Mouse (Mus musculus) MEL (cell line): ENCODE results near the gene Gpc3. TPM values are rescaled to one million over a fixed set of nuclear protein-coding genes. Genes with fewer than 3 reads are reported as not detected.

Experiments
- DNase-seq: peaks from one replicate; pipeline ENCODE4 v3.0.0; 2011; ENCODE audit warnings: low read depth, low spot score
- H3K27ac ChIP-seq: 2 replicates; pipeline ENCODE4 v1.5.1; 2012; ENCODE audit warnings: low read depth, mild to moderate bottlenecking, control low read depth, low read length, moderate library complexity; ENCODE audit not compliant: control insufficient read depth
- H3K27me3 ChIP-seq, 2 experiments: fragments of 150-350 bp in 1 of 2; sonication (generic) in 1 of 2; 2 replicates each; pipeline ENCODE4 v1.6.1; 2012; ENCODE audit warnings: low read length in 2 of 2, mild to moderate bottlenecking in 2 of 2, improper control_type of control experiment in 1 of 2, moderate library complexity in 1 of 2; ENCODE audit not compliant: insufficient read depth in 2 of 2, control insufficient read depth in 1 of 2
- H3K36me3 ChIP-seq, 2 experiments: 2 replicates each; pipeline ENCODE4 v1.6.1; 2012 to 2014; ENCODE audit warnings: low read length in 2 of 2, improper control_type of control experiment in 1 of 2, inconsistent platforms in 1 of 2, mild to moderate bottlenecking in 1 of 2; ENCODE audit not compliant: insufficient read depth in 2 of 2, control insufficient read depth in 1 of 2
- H3K4me1 ChIP-seq, 2 experiments: fragments of 150-350 bp in 1 of 2; sonication (generic) in 1 of 2; 2 replicates each; pipeline ENCODE4 v1.6.1; 2012; ENCODE audit warnings: low read length in 2 of 2, improper control_type of control experiment in 1 of 2, mild to moderate bottlenecking in 1 of 2; ENCODE audit not compliant: insufficient read depth in 2 of 2, control insufficient read depth in 1 of 2
- H3K4me3 ChIP-seq, 2 experiments: fragments of 150-350 bp in 1 of 2; sonication (generic) in 1 of 2; 2 replicates each; pipeline ENCODE4 v1.5.1; 2012; ENCODE audit warnings: low read depth in 2 of 2, low read length in 2 of 2, mild to moderate bottlenecking in 2 of 2, moderate library complexity in 2 of 2, control low read depth in 1 of 2, improper control_type of control experiment in 1 of 2; ENCODE audit not compliant: control insufficient read depth in 1 of 2, insufficient read depth in 1 of 2
- H3K79me2 ChIP-seq: 2 replicates; pipeline ENCODE4 v1.6.1; 2012; ENCODE audit warnings: mild to moderate bottlenecking, low read length, moderate library complexity; ENCODE audit not compliant: control insufficient read depth, poor library complexity, insufficient read depth
- H3K9ac ChIP-seq: 2 replicates; pipeline ENCODE4 v1.6.1; 2012; ENCODE audit warnings: low read depth, mild to moderate bottlenecking, control low read depth, low read length, moderate library complexity; ENCODE audit not compliant: control insufficient read depth, poor library complexity, severe bottlenecking
- H3K9me3 ChIP-seq: fragments of 150-350 bp; sonication (generic); replicated peaks from 2 replicates; pipeline ENCODE4 v1.6.1; 2012; ENCODE audit warnings: mild to moderate bottlenecking, low read length, improper control_type of control experiment, moderate library complexity; ENCODE audit not compliant: insufficient read depth
- BHLHE40 ChIP-seq: IDR thresholded peaks from 2 replicates; pipeline ENCODE4 v1.6.1; 2012; ENCODE audit warnings: low read depth, mild to moderate bottlenecking, inconsistent platforms, low read length, improper control_type of control experiment, borderline replicate concordance
- CHD1 ChIP-seq: IDR thresholded peaks from 2 replicates; pipeline ENCODE4 v1.6.1; 2012; ENCODE audit warnings: low read depth, mild to moderate bottlenecking, inconsistent platforms, low read length, improper control_type of control experiment
- CHD2 ChIP-seq: IDR thresholded peaks from 2 replicates; pipeline ENCODE4 v1.6.1; 2011; ENCODE audit warnings: low read length, improper control_type of control experiment
- CTCF ChIP-seq, 3 experiments: IDR thresholded peaks in 2 of 3; conservative IDR thresholded peaks in 1 of 3; 2 replicates each; pipeline ENCODE4 v1.5.1; 2011 to 2012; ENCODE audit warnings: low read length in 3 of 3, low read depth in 2 of 3, mild to moderate bottlenecking in 2 of 3, improper control_type of control experiment in 1 of 3, inconsistent platforms in 1 of 3, mixed read lengths in 1 of 3, moderate library complexity in 1 of 3; ENCODE audit not compliant: control insufficient read depth in 1 of 3, insufficient read depth in 1 of 3, poor library complexity in 1 of 3, severe bottlenecking in 1 of 3
- E2F4 ChIP-seq: IDR thresholded peaks from 2 replicates; pipeline ENCODE4 v1.6.1; 2011; ENCODE audit warnings: low read depth, low read length, improper control_type of control experiment, borderline replicate concordance
- ELF1 ChIP-seq: IDR thresholded peaks from 2 replicates; pipeline ENCODE4 v1.6.1; 2014; ENCODE audit warnings: low read depth, mild to moderate bottlenecking, inconsistent platforms, low read length, improper control_type of control experiment, moderate library complexity
- ETS1 ChIP-seq: IDR thresholded peaks from 2 replicates; pipeline ENCODE4 v1.6.1; 2012; ENCODE audit warnings: low read depth, mild to moderate bottlenecking, inconsistent platforms, low read length, improper control_type of control experiment, moderate library complexity
- JUND ChIP-seq: IDR thresholded peaks from 2 replicates; pipeline ENCODE4 v1.6.1; 2011; ENCODE audit warnings: low read depth, mild to moderate bottlenecking, improper control_type of control experiment, low read length
- MAX ChIP-seq: IDR thresholded peaks from 2 replicates; pipeline ENCODE4 v1.6.1; 2011; ENCODE audit warnings: low read length, improper control_type of control experiment
- MEF2A ChIP-seq: IDR thresholded peaks from 2 replicates; pipeline ENCODE4 v1.6.1; 2014; ENCODE audit warnings: low read depth, mild to moderate bottlenecking, inconsistent platforms, low read length, improper control_type of control experiment; ENCODE audit not compliant: poor library complexity, insufficient replicate concordance, severe bottlenecking; ENCODE audit errors: extremely low read depth
- MYC ChIP-seq: IDR thresholded peaks from 2 replicates; pipeline ENCODE4 v1.6.1; 2011; ENCODE audit warnings: low read depth, mild to moderate bottlenecking, low read length, improper control_type of control experiment, moderate library complexity
- POLR2AphosphoS5 ChIP-seq: IDR thresholded peaks from 2 replicates; pipeline ENCODE4 v1.6.1; 2012; ENCODE audit warnings: low read depth, borderline replicate concordance, mild to moderate bottlenecking, inconsistent platforms, low read length, moderate library complexity, mixed read lengths
- SMC3 ChIP-seq: IDR thresholded peaks from 2 replicates; pipeline ENCODE4 v1.6.1; 2011; ENCODE audit warnings: low read depth, low read length, improper control_type of control experiment
- TAL1 ChIP-seq: IDR thresholded peaks from 2 replicates; pipeline ENCODE4 v1.6.1; 2012; ENCODE audit warnings: mild to moderate bottlenecking, inconsistent platforms, low read length, moderate library complexity, mixed read lengths
- TCF12 ChIP-seq: IDR thresholded peaks from 2 replicates; pipeline ENCODE4 v1.6.1; 2014; ENCODE audit warnings: low read depth, mild to moderate bottlenecking, inconsistent platforms, low read length, improper control_type of control experiment, moderate library complexity
- UBTF ChIP-seq: IDR thresholded peaks from 2 replicates; pipeline ENCODE4 v1.6.1; 2012; ENCODE audit warnings: low read depth, mild to moderate bottlenecking, inconsistent platforms, low read length, improper control_type of control experiment, moderate library complexity, borderline replicate concordance; ENCODE audit not compliant: insufficient read depth
- polyA plus RNA-seq, 2 experiments: library from polyadenylated mRNA; stranded (reverse) in 1 of 2; unstranded in 1 of 2; fragments of >175 nt in 1 of 2; fragments of >200 nt in 1 of 2; gene quantifications; 2 replicates each; pipeline versions ENCODE4 v1.2.1 to v1.2.4; 2012; ENCODE audit warnings: low replicate concordance in 2 of 2, low read depth in 1 of 2; ENCODE audit not compliant: insufficient read length in 2 of 2, insufficient read depth in 1 of 2, missing spikeins in 1 of 2
- total RNA-seq: library from RNA; depleted of rRNA; stranded (reverse); fragments of 300-350 nt; gene quantifications from 2 replicates; pipeline ENCODE4 v1.2.3, GENCODE M21; 2012

The Gpc3 gene
- total and polyA plus RNA-seq, 3 experiments = not detected

- Histone ChIP-seq H3K4me1 (no peaks in the 10 kb centered on the region), H3K4me3 (no peak overlapping the region), H3K79me2 (no peaks in the 10 kb centered on the region), H3K9ac (no peak overlapping the region), H3K36me3 (no peaks in the 10 kb centered on the region), H3K9me3 (no peaks in the 10 kb centered on the region), H3K27me3 (no peaks in the 10 kb centered on the region), H3K27ac (no peak overlapping the region)
- no peak for DNase-seq
- TF ChIP-seq E2F4 (no peak), UBTF (no peak), JUND (no peak), BHLHE40 (no peak), MYC (no peak), TCF12 (no peak), POLR2AphosphoS5 (no peak), CHD1 (no peak), MAX (no peak)
Observed at GRCm38 (mm10) chrX:52526086-52526485, 87.7 kb downstream of the Gpc3 start.

GRCm38 (mm10) chrX:52525132-52525531 is 88.6 kb downstream of the Gpc3 start:
- Histone ChIP-seq H3K79me2 (no peaks in the 10 kb centered on the region), H3K36me3 (no peaks in the 10 kb centered on the region), H3K4me1 (no peaks in the 10 kb centered on the region), H3K9ac (no peak overlapping the region), H3K27ac (no peak overlapping the region), H3K9me3 (no peaks in the 10 kb centered on the region), H3K4me3 (no peak overlapping the region), H3K27me3 (no peaks in the 10 kb centered on the region)
- DNase-seq = no peak
- TF ChIP-seq CHD2 (no peak), SMC3 (no peak), ETS1 (no peak), POLR2AphosphoS5 (no peak), ELF1 (no peak), TAL1 (no peak)

GRCm38 (mm10) chrX:52514553-52514952 is 99.2 kb downstream of the Gpc3 start:
- H3K4me1 ChIP-seq = no peaks in the 10 kb centered on the region
- no peak overlapping the region for H3K27ac ChIP-seq
- H3K79me2 ChIP-seq = no peaks in the 10 kb centered on the region
- H3K9me3 ChIP-seq = no peaks in the 10 kb centered on the region
- H3K36me3 ChIP-seq = no peaks in the 10 kb centered on the region
- no peak for TF ChIP-seq CTCF (IDR thresholded peaks at IDR 0.05 in 2 of 3, conservative IDR thresholded peaks at IDR 0.05 in 1 of 3; ENCODE audit: control insufficient read depth in 1 of 3, insufficient read depth in 1 of 3, low read depth in 2 of 3, low read length in 3 of 3, poor library complexity in 1 of 3, severe bottlenecking in 1 of 3)
- TF ChIP-seq ELF1 = no peak
- TF ChIP-seq MEF2A = no peak
- no peak for DNase-seq
- H3K4me3 ChIP-seq = no peak overlapping the region
- no peak overlapping the region for H3K9ac ChIP-seq
- H3K27me3 ChIP-seq = no peaks in the 10 kb centered on the region
